ENCODE assay signal across 8 mouse cellular contexts in genomic region chr3:95624628-95625503, GRCm38 (mm10). TPM values are rescaled to one million over a fixed set of nuclear protein-coding genes. Genes with fewer than 3 reads are reported as not detected.
DNase-seq lines count a peak whose midpoint lies in the region; ATAC-seq lines count a peak whose summit lies in the region.

Gene Ensa (plus strand): TSS chr3:95624993.

- peaks cover 9% of the 10 kb centered on the region for H3K4me1 ChIP-seq in lung, embryonic 16.5 days (replicated peaks; ENCODE audit: control insufficient read depth, insufficient read depth, low read length)

- peak; percentile 100 for DNase-seq in MEL-GATA-1-ER (ENCODE audit: extremely low read depth, low read depth)
- peak; percentile 97 for DNase-seq in cerebellum, adult 8-10 months
- DNase-seq in forelimb bud, embryonic 11.5 days (ENCODE audit: low read depth, low spot score), result peak; percentile 99
- DNase-seq in layer of hippocampus, adult 9-10 months (ENCODE audit: low spot score), result peak; percentile 99
- peak; percentile 93 for DNase-seq in ovary, postnatal 10 days (ENCODE audit: low spot score)
- DNase-seq in thymus, postnatal 10 days (ENCODE audit: low spot score in 2 of 2), result peak; percentile 93 to 98

- peak within 1 kb of the TSS; percentile 83 for H3K4me2 ChIP-seq in lung, embryonic 16.5 days (ENCODE audit: low read depth, low read length)

- under 1% methylated on average over 44 of the region's 44 CpGs for WGBS in lung, embryonic 16.5 days

- peak within 1 kb of the TSS; percentile 81 for H3K9ac ChIP-seq in lung, embryonic 16.5 days (ENCODE audit: low read length)

- H3K27ac ChIP-seq in lung, embryonic 16.5 days (ENCODE audit: low read length), result peak within 1 kb of the TSS; percentile 94

- peak; percentile 94 to 96 for ATAC-seq in hematopoietic stem cell, adult 5-6 weeks (replicated peaks in 1 of 2; ENCODE audit: insufficient read depth in 1 of 2, low FRiP score in 2 of 2, low TSS enrichment in 1 of 2, low read depth in 1 of 2, poor library complexity in 2 of 2, severe bottlenecking in 2 of 2)
- ATAC-seq in lung, embryonic 16.5 days (ENCODE audit: low read depth), result peak; percentile 99

- H3K9me3 ChIP-seq in lung, embryonic 16.5 days (ENCODE audit: control insufficient read depth, low read length), result no peaks in the 10 kb centered on the region

- no peaks in the 10 kb centered on the region for H3K27me3 ChIP-seq in lung, embryonic 16.5 days (ENCODE audit: control insufficient read depth, insufficient read depth, low read depth, low read length)

- H3K36me3 ChIP-seq in lung, embryonic 16.5 days (ENCODE audit: control insufficient read depth, insufficient read depth, low read length), result peaks cover 26% of the 10 kb centered on the region

- peak within 1 kb of the TSS; percentile 80 for H3K4me3 ChIP-seq in lung, embryonic 16.5 days (ENCODE audit: low read length)

RNA-seq across cellular contexts. Expression of gene Ensa, which starts in this region (rescaled TPM):
- total RNA-seq in hematopoietic stem cell, adult 5-6 weeks (2017), result 106 and 109 TPM in 2 replicates
- 61.6 and 65.0 TPM in 2 replicates for polyA plus RNA-seq in lung, embryonic 16.5 days (2015; fragmentation: Nextera tagmentation; extraction: Ambion mirVana)

Comparison
In these comparisons a context has a peak if more than half of its experiments do, and no peak if none do; other contexts are left out.
1. Peak in every context shown above with its lines: DNase-seq, ATAC-seq, H3K4me3 ChIP-seq and H3K27ac ChIP-seq.